Mouse (Mus musculus) erythroblast, embryonic 14.5 days (primary cell): ENCODE results near the gene Hsf4. TPM values are rescaled to one million over a fixed set of nuclear protein-coding genes. Genes with fewer than 3 reads are reported as not detected.

Source experiments
- H3K27me3 ChIP-seq: 2 replicates; pipeline ENCODE4 v1.6.1; 2012; ENCODE audit warnings: inconsistent platforms; ENCODE audit not compliant: control insufficient read depth
- H3K36me3 ChIP-seq: 2 replicates; pipeline ENCODE4 v1.6.1; 2012; ENCODE audit warnings: mild to moderate bottlenecking, inconsistent platforms; ENCODE audit not compliant: control insufficient read depth
- H3K4me1 ChIP-seq: 2 replicates; pipeline ENCODE4 v1.6.1; 2012; ENCODE audit warnings: inconsistent platforms; ENCODE audit not compliant: control insufficient read depth
- H3K4me3 ChIP-seq: replicated peaks from 2 replicates; pipeline ENCODE3; 2012; ENCODE audit warnings: moderate library complexity, mild to moderate bottlenecking, inconsistent platforms
- H3K9me3 ChIP-seq: 2 replicates; pipeline ENCODE4 v1.6.1; 2012; ENCODE audit warnings: low read length, inconsistent platforms, mixed read lengths; ENCODE audit not compliant: control insufficient read depth
- GATA1 ChIP-seq: IDR thresholded peaks from 2 replicates; pipeline ENCODE4 v1.6.1; 2012; ENCODE audit warnings: low read length, inconsistent platforms, mixed read lengths
- TAL1 ChIP-seq: IDR thresholded peaks from 3 replicates; pipeline ENCODE4 v1.6.1; 2012; ENCODE audit warnings: low read length, inconsistent platforms, mixed read lengths
- polyA plus RNA-seq: library from polyadenylated mRNA; stranded (reverse); fragments of >175 nt; gene quantifications from 2 replicates; pipeline ENCODE4 v1.2.3, GENCODE M21; 2012

Gene Hsf4
- polyA plus RNA-seq, 1 experiment: not detected

GRCm38 (mm10) chr8:105305211-105306145 is 35.9 kb downstream of the Hsf4 start, which contains the start of gene Elmo3:
TSS of gene Elmo3 (plus strand) at chr8:105305601.
- no peaks in the 10 kb centered on the region for H3K27me3 ChIP-seq
- peaks cover 100% of the 10 kb centered on the region for H3K36me3 ChIP-seq
- peaks cover 77% of the 10 kb centered on the region for H3K4me1 ChIP-seq
- H3K9me3 ChIP-seq: no peaks in the 10 kb centered on the region
- TF ChIP-seq TAL1 (no peak), GATA1 (no peak)
- H3K4me3 ChIP-seq: peak within 1 kb of the TSS; percentile 51

GRCm38 (mm10) chr8:105306146-105306691 is 36.6 kb downstream of the Hsf4 start:
- H3K9me3 ChIP-seq: peaks cover 1% of the 10 kb centered on the region
- H3K36me3 ChIP-seq: peaks cover 100% of the 10 kb centered on the region
- H3K4me3 ChIP-seq: no peak overlapping the region
- TF ChIP-seq TAL1 (no peak), GATA1 (no peak)
- H3K4me1 ChIP-seq: peaks cover 73% of the 10 kb centered on the region
- no peaks in the 10 kb centered on the region for H3K27me3 ChIP-seq

- no peaks in the 10 kb centered on the region for H3K27me3 ChIP-seq
- no peak for TF ChIP-seq TAL1
- TF ChIP-seq GATA1: no peak
- no peak overlapping the region for H3K4me3 ChIP-seq
- peaks cover 75% of the 10 kb centered on the region for H3K4me1 ChIP-seq
- peaks cover 3% of the 10 kb centered on the region for H3K9me3 ChIP-seq
- peaks cover 100% of the 10 kb centered on the region for H3K36me3 ChIP-seq
Observed at GRCm38 (mm10) chr8:105307670-105308069, 38.1 kb downstream of the Hsf4 start.

- H3K9me3 ChIP-seq: peaks cover 3% of the 10 kb centered on the region
- no peak overlapping the region for H3K4me3 ChIP-seq
- H3K36me3 ChIP-seq: peaks cover 100% of the 10 kb centered on the region
- TF ChIP-seq GATA1: no peak
- TF ChIP-seq TAL1: no peak
- H3K27me3 ChIP-seq: no peaks in the 10 kb centered on the region
- H3K4me1 ChIP-seq: peaks cover 75% of the 10 kb centered on the region
Observed at GRCm38 (mm10) chr8:105308428-105308827, 38.8 kb downstream of the Hsf4 start.

- Histone ChIP-seq H3K9me3 (peaks cover 3% of the 10 kb centered on the region), H3K4me1 (peaks cover 75% of the 10 kb centered on the region), H3K27me3 (no peaks in the 10 kb centered on the region), H3K4me3 (no peak overlapping the region), H3K36me3 (peaks cover 100% of the 10 kb centered on the region)
- TF ChIP-seq GATA1: no peak
- no peak for TF ChIP-seq TAL1
Observed at GRCm38 (mm10) chr8:105309142-105309847, 39.7 kb downstream of the Hsf4 start.

GRCm38 (mm10) chr8:105310118-105310517 is 40.5 kb downstream of the Hsf4 start:
- no peak overlapping the region for H3K4me3 ChIP-seq
- H3K27me3 ChIP-seq: no peaks in the 10 kb centered on the region
- H3K4me1 ChIP-seq: peaks cover 75% of the 10 kb centered on the region
- H3K36me3 ChIP-seq: peaks cover 100% of the 10 kb centered on the region
- peaks cover 3% of the 10 kb centered on the region for H3K9me3 ChIP-seq
- TF ChIP-seq TAL1: no peak
- TF ChIP-seq GATA1: no peak

GRCm38 (mm10) chr8:105311718-105312117 is 42.1 kb downstream of the Hsf4 start:
- H3K27me3 ChIP-seq: no peaks in the 10 kb centered on the region
- peaks cover 71% of the 10 kb centered on the region for H3K4me1 ChIP-seq
- peaks cover 100% of the 10 kb centered on the region for H3K36me3 ChIP-seq
- H3K4me3 ChIP-seq: no peak overlapping the region
- TF ChIP-seq GATA1: peak; percentile 32; the same call in 1 of the 2 replicates
- TF ChIP-seq TAL1: peak; percentile 47; the same call in 2 of the 3 replicates
- H3K9me3 ChIP-seq: peaks cover 3% of the 10 kb centered on the region

- peaks cover 77% of the 10 kb centered on the region for H3K4me1 ChIP-seq
- peak overlapping the region; percentile 16 for H3K4me3 ChIP-seq
- peaks cover 100% of the 10 kb centered on the region for H3K36me3 ChIP-seq
- H3K9me3 ChIP-seq: peaks cover 3% of the 10 kb centered on the region
- TF ChIP-seq TAL1: no peak
- TF ChIP-seq GATA1: no peak
- no peaks in the 10 kb centered on the region for H3K27me3 ChIP-seq
Observed at GRCm38 (mm10) chr8:105312891-105313481, 43.4 kb downstream of the Hsf4 start.
